Mouse (Mus musculus): ENCODE measurements around the gene Padi4.

GRCm38 (mm10) chr4:140723192-140723591 lies 50.8 kb downstream of the Padi4 start:
- TF ChIP-seq CTCF (IDR thresholded peaks at IDR 0.05; ENCODE audit: control insufficient read depth, insufficient read depth, insufficient replicate concordance, low read depth, low read length), result no peak
- TF ChIP-seq POLR2A (IDR thresholded peaks at IDR 0.05; ENCODE audit: control insufficient read depth, low read depth, low read length), result no peak

Data from testis, adult 2 months (tissue).